19 mouse cellular contexts compared by ENCODE assay signal in genomic region chr3:96821581-96821980, GRCm38 (mm10). TPM values are rescaled to one million over a fixed set of nuclear protein-coding genes. Genes with fewer than 3 reads are reported as not detected.
"Had no signal": no experiment of that assay in that cellular context is flagged by ENCODE, and none has a peak within 500 bp of the region (broad histone marks: within the 10 kb centered on the region; RNA-seq: fewer than 3 reads in every experiment).

No protein-coding gene starts in this region.

- H3K4me2 ChIP-seq: neural tube, embryonic 13.5 days; neural tube, embryonic 15.5 days; stomach, embryonic 15.5 days had no signal

- H3K9ac ChIP-seq: neural tube, embryonic 13.5 days; neural tube, embryonic 15.5 days; stomach, embryonic 15.5 days had no signal

- H3K36me3 ChIP-seq: neural tube, embryonic 13.5 days; neural tube, embryonic 15.5 days; stomach, embryonic 15.5 days had no signal

- H3K27me3 ChIP-seq: neural tube, embryonic 13.5 days; neural tube, embryonic 15.5 days; stomach, embryonic 15.5 days had no signal

- H3K27ac ChIP-seq: neural tube, embryonic 13.5 days; neural tube, embryonic 15.5 days; stomach, embryonic 15.5 days; stomach, postnatal 0 days had no signal

- H3K4me3 ChIP-seq: neural tube, embryonic 13.5 days; neural tube, embryonic 15.5 days; stomach, embryonic 15.5 days had no signal

- DNase-seq: retina, postnatal 1 day; right cerebral cortex, adult 18-20 months; right cerebral cortex, postnatal 14 days; right cerebral cortex, postnatal 25 days; right cerebral cortex, postnatal 4 days; spleen, adult 18-20 months; thymus, adult 18-20 months; thymus, adult 2 months; thymus, postnatal 14 days; thymus, postnatal 25 days; thymus, postnatal 36 days; thymus, postnatal 4 days had no signal

- H3K9me3 ChIP-seq: neural tube, embryonic 13.5 days; neural tube, embryonic 15.5 days; stomach, embryonic 15.5 days had no signal

- H3K4me1 ChIP-seq: neural tube, embryonic 13.5 days; stomach, embryonic 15.5 days had no signal

RNA-seq across cellular contexts. Expression of gene Pdzk1, which starts 7.5 kb away (rescaled TPM):
- polyA plus RNA-seq: neural tube, embryonic 14.5 days; stomach, embryonic 14.5 days had no signal

RNA-seq across cellular contexts. Expression of gene Cd160, which starts 7.6 kb away (rescaled TPM):
- polyA plus RNA-seq: testis, adult 2 months had no signal
